Mouse (Mus musculus) CH12F3 (cell line): ENCODE data around the gene Dcst2.

Experiments used
- in situ Hi-C: fragments of 300-500 bp; cut with MboI; formaldehyde crosslinking; loops from 2 replicates; pipeline ENCODE4 v1.14.3; 2020; ENCODE audit warnings: low sequenced_read_pairs

Gene Dcst2

GRCm38 (mm10) chr3:89359630-89360029, 2.1 kb upstream of the Dcst2 start:
- in situ Hi-C loops = no loop called here

GRCm38 (mm10) chr3:89360237-89360636, 1.5 kb upstream of the Dcst2 start:
- in situ Hi-C loops = no loop called here

- in situ Hi-C loops = no loop called here
These were observed 2.9 kb downstream of the Dcst2 start for GRCm38 (mm10) chr3:89364631-89365030.

- in situ Hi-C loops = no loop called here
These were observed 3.3 kb downstream of the Dcst2 start, which contains the start of gene Dcst1 for GRCm38 (mm10) chr3:89365153-89365485. Dcst1 (minus strand) TSS chr3:89365253.

GRCm38 (mm10) chr3:89365486-89366414, 4.0 kb downstream of the Dcst2 start:
- in situ Hi-C loops = no loop called here

- in situ Hi-C loops = no loop called here
These were observed 5.6 kb downstream of the Dcst2 start for GRCm38 (mm10) chr3:89367338-89367737.

- in situ Hi-C loops = no loop called here
These were observed 11.9 kb downstream of the Dcst2 start for GRCm38 (mm10) chr3:89373581-89374231.

GRCm38 (mm10) chr3:89377831-89378230, 16.1 kb downstream of the Dcst2 start:
- in situ Hi-C loops = no loop called here

GRCm38 (mm10) chr3:89378394-89379067, 16.8 kb downstream of the Dcst2 start:
- in situ Hi-C loops = no loop called here

GRCm38 (mm10) chr3:89379388-89380131, 17.8 kb downstream of the Dcst2 start:
- in situ Hi-C loops = no loop called here

- in situ Hi-C loops = no loop called here
These were observed 18.5 kb downstream of the Dcst2 start for GRCm38 (mm10) chr3:89380291-89380690.

- in situ Hi-C loops = no loop called here
These were observed 18.9 kb downstream of the Dcst2 start for GRCm38 (mm10) chr3:89380711-89381110.

GRCm38 (mm10) chr3:89381233-89381632, 19.5 kb downstream of the Dcst2 start:
- in situ Hi-C loops = no loop called here

- in situ Hi-C loops = no loop called here
These were observed 20.5 kb downstream of the Dcst2 start for GRCm38 (mm10) chr3:89382033-89382882.

- in situ Hi-C loops = no loop called here
These were observed 21.2 kb downstream of the Dcst2 start for GRCm38 (mm10) chr3:89382950-89383349.

GRCm38 (mm10) chr3:89383651-89384255, 22.0 kb downstream of the Dcst2 start:
- in situ Hi-C loops = no loop called here

- in situ Hi-C loops = no loop called here
These were observed 22.7 kb downstream of the Dcst2 start for GRCm38 (mm10) chr3:89384331-89385076.

GRCm38 (mm10) chr3:89385451-89385850, 23.7 kb downstream of the Dcst2 start:
- in situ Hi-C loops = no loop called here
